ENCODE assay signal across 11 mouse cellular contexts in genomic region chr19:32358699-32359517, GRCm38 (mm10). TPM values are rescaled to one million over a fixed set of nuclear protein-coding genes. Genes with fewer than 3 reads are reported as not detected.
DNase-seq lines count a peak whose midpoint lies in the region; ATAC-seq and TF ChIP-seq lines count a peak whose summit lies in the region.
"Had no signal": no experiment of that assay in that cellular context is flagged by ENCODE, and none has a peak within 500 bp of the region (broad histone marks: within the 10 kb centered on the region; RNA-seq: fewer than 3 reads in every experiment).

No protein-coding gene starts in this region.

- H3K36me3 ChIP-seq in hindbrain, embryonic 13.5 days = no peaks in the 10 kb centered on the region
- H3K36me3 ChIP-seq in hindbrain, embryonic 11.5 days (ENCODE audit: control insufficient read depth, insufficient read depth, low read length) = no peaks in the 10 kb centered on the region
- H3K36me3 ChIP-seq in lung, postnatal 0 days (ENCODE audit: insufficient read depth, low read length) = no peaks in the 10 kb centered on the region
- H3K36me3 ChIP-seq: embryonic facial prominence, embryonic 15.5 days; limb, embryonic 15.5 days had no signal

- ATAC-seq in hindbrain, embryonic 13.5 days (ENCODE audit: low FRiP score) = peak; percentile 67; the same call in 1 of the 2 replicates
- ATAC-seq in hindbrain, embryonic 11.5 days (ENCODE audit: low FRiP score) = no peak
- peak; percentile 94 for ATAC-seq in lung, postnatal 0 days
- no peak for ATAC-seq in megakaryocyte progenitor cell, adult 5-6 weeks (replicated peaks; ENCODE audit: poor library complexity)

- TF ChIP-seq EP300 in lung, postnatal 0 days (IDR thresholded peaks at IDR 0.05) = peak; percentile 76

- no peak for TF ChIP-seq CTCF in lung, postnatal 0 days (IDR thresholded peaks at IDR 0.05)

- H3K27ac ChIP-seq in hindbrain, embryonic 13.5 days = no peak overlapping the region
- H3K27ac ChIP-seq in hindbrain, embryonic 11.5 days (ENCODE audit: low read depth, low read length) = no peak overlapping the region
- H3K27ac ChIP-seq in lung, postnatal 0 days (ENCODE audit: low read length) = no peak overlapping the region
- H3K27ac ChIP-seq: embryonic facial prominence, embryonic 15.5 days; limb, embryonic 15.5 days had no signal

- no peak overlapping the region for H3K4me3 ChIP-seq in hindbrain, embryonic 13.5 days
- no peak overlapping the region for H3K4me3 ChIP-seq in hindbrain, embryonic 11.5 days (ENCODE audit: low read depth, low read length)
- no peak overlapping the region for H3K4me3 ChIP-seq in lung, postnatal 0 days (ENCODE audit: low read depth, low read length)
- H3K4me3 ChIP-seq: embryonic facial prominence, embryonic 15.5 days; limb, embryonic 15.5 days had no signal

- WGBS in hindbrain, embryonic 13.5 days = 47% methylated on average over 12 of the region's 12 CpGs
- WGBS in hindbrain, embryonic 11.5 days = 67% methylated on average over 12 of the region's 12 CpGs
- WGBS in lung, postnatal 0 days = 49% methylated on average over 12 of the region's 12 CpGs

- H3K9ac ChIP-seq in hindbrain, embryonic 13.5 days = no peak overlapping the region
- no peak overlapping the region for H3K9ac ChIP-seq in hindbrain, embryonic 11.5 days (ENCODE audit: low read depth, low read length)
- H3K9ac ChIP-seq in lung, postnatal 0 days (replicated peaks; ENCODE audit: low read depth) = no peak overlapping the region
- H3K9ac ChIP-seq: embryonic facial prominence, embryonic 15.5 days; limb, embryonic 15.5 days had no signal

- H3K4me2 ChIP-seq in hindbrain, embryonic 13.5 days = no peak overlapping the region
- H3K4me2 ChIP-seq in hindbrain, embryonic 11.5 days (replicated peaks; ENCODE audit: low read depth, low read length) = no peak overlapping the region
- no peak overlapping the region for H3K4me2 ChIP-seq in lung, postnatal 0 days (replicated peaks; ENCODE audit: low read depth, low read length)
- H3K4me2 ChIP-seq: embryonic facial prominence, embryonic 15.5 days; limb, embryonic 15.5 days had no signal

- H3K27me3 ChIP-seq in hindbrain, embryonic 13.5 days = no peaks in the 10 kb centered on the region
- no peaks in the 10 kb centered on the region for H3K27me3 ChIP-seq in hindbrain, embryonic 11.5 days (ENCODE audit: control insufficient read depth, insufficient read depth, low read length)
- no peaks in the 10 kb centered on the region for H3K27me3 ChIP-seq in lung, postnatal 0 days (replicated peaks; ENCODE audit: insufficient read depth, low read length)
- H3K27me3 ChIP-seq: embryonic facial prominence, embryonic 15.5 days; limb, embryonic 15.5 days had no signal

- no peaks in the 10 kb centered on the region for H3K9me3 ChIP-seq in hindbrain, embryonic 13.5 days
- no peaks in the 10 kb centered on the region for H3K9me3 ChIP-seq in hindbrain, embryonic 11.5 days (ENCODE audit: control insufficient read depth, low read length)
- no peaks in the 10 kb centered on the region for H3K9me3 ChIP-seq in lung, postnatal 0 days (ENCODE audit: low read length)
- H3K9me3 ChIP-seq: embryonic facial prominence, embryonic 15.5 days; limb, embryonic 15.5 days had no signal

- no peak for DNase-seq in hindbrain, embryonic 11.5 days (ENCODE audit: low spot score)
- peak; percentile 43 to 59 for DNase-seq in right cerebral cortex, postnatal 10 days (ENCODE audit: low spot score in 2 of 2)
- no peak for DNase-seq in right cerebral cortex, postnatal 14 days
- peak; percentile 95 for DNase-seq in lung, postnatal 0 days (ENCODE audit: low spot score)
- DNase-seq in adrenal gland, postnatal 10 days = no peak
- DNase-seq in gastrocnemius, postnatal 10 days = no peak
- DNase-seq: adrenal gland, postnatal 25 days had no signal

- H3K4me1 ChIP-seq in hindbrain, embryonic 13.5 days (replicated peaks) = peaks cover 17% of the 10 kb centered on the region; the same call in 1 of the 2 replicates
- H3K4me1 ChIP-seq in hindbrain, embryonic 11.5 days (replicated peaks; ENCODE audit: control insufficient read depth, insufficient read depth, low read length) = no peaks in the 10 kb centered on the region
- peaks cover 3% of the 10 kb centered on the region; the same call in 1 of the 2 replicates for H3K4me1 ChIP-seq in lung, postnatal 0 days (ENCODE audit: insufficient read depth, low read depth, low read length)

RNA-seq across cellular contexts. Expression of gene Sgms1, which starts 30.6 kb away (rescaled TPM):
- 17.7 and 19.1 TPM in 2 replicates for polyA plus RNA-seq in hindbrain, embryonic 13.5 days (2015; fragmentation: Nextera tagmentation; extraction: Ambion mirVana)
- 12.8 and 17.4 TPM in 2 replicates for polyA plus RNA-seq in hindbrain, embryonic 11.5 days (2014; fragmentation: Nextera tagmentation; extraction: Ambion mirVana)
- 59.3 and 74.9 TPM in 2 replicates for polyA plus RNA-seq in lung, postnatal 0 days (2015; fragmentation: Nextera tagmentation; extraction: Ambion mirVana)
- 10 to 100 TPM; 56.3 to 58.4 TPM for total RNA-seq in adrenal gland, postnatal 10 days (2021)
- 15.9 and 24.8 TPM in 2 replicates for total RNA-seq in megakaryocyte progenitor cell, adult 5-6 weeks (2015)
- total RNA-seq in megakaryocyte progenitor cell, adult 5-6 weeks (2017) = 16.4 and 21.5 TPM in 2 replicates
- 10 to 100 TPM; 51.0 to 52.7 TPM for total RNA-seq in gastrocnemius, postnatal 10 days (2021)

Comparison
In these comparisons a context has a peak if more than half of its experiments do, and no peak if none do; other contexts are left out.
1. ATAC-seq: peak in hindbrain, embryonic 13.5 days (single experiment) and lung, postnatal 0 days (single experiment); none in hindbrain, embryonic 11.5 days (single experiment) and megakaryocyte progenitor cell, adult 5-6 weeks (single experiment).
2. DNase-seq: peak in right cerebral cortex, postnatal 10 days (2 of 2) and lung, postnatal 0 days (single experiment); none in hindbrain, embryonic 11.5 days (single experiment), right cerebral cortex, postnatal 14 days (single experiment), adrenal gland, postnatal 10 days (single experiment) and gastrocnemius, postnatal 10 days (single experiment).